Mouse (Mus musculus) common myeloid progenitor, adult 5-6 weeks (primary cell): ENCODE results near the gene Agap1. TPM values are rescaled to one million over a fixed set of nuclear protein-coding genes. Genes with fewer than 3 reads are reported as not detected.
"Not testable (repeated sequence)": the region's sequence is repeated elsewhere in the genome, so short reads cannot be mapped to it uniquely, and the experiment has no call there.

Experiments used
- ATAC-seq: replicated peaks from 2 replicates; pipeline ENCODE4 v1.8.0; 2016; ENCODE audit warnings: low read depth, mild to moderate bottlenecking, moderate TSS enrichment, inconsistent platforms; ENCODE audit not compliant: poor library complexity, severe bottlenecking
- total RNA-seq: library from RNA; stranded (forward); fragments of 200-1000, 187-1606 nt; gene quantifications from 2 replicates; pipeline ENCODE4 v1.2.3, GENCODE M21; 2017

Gene Agap1
- total RNA-seq, 1 experiment from 2014 or later: 14.2 TPM

- no peak for ATAC-seq
These were observed 46.3 kb downstream of the Agap1 start for GRCm38 (mm10) chr1:89500925-89501324.

DNA sequence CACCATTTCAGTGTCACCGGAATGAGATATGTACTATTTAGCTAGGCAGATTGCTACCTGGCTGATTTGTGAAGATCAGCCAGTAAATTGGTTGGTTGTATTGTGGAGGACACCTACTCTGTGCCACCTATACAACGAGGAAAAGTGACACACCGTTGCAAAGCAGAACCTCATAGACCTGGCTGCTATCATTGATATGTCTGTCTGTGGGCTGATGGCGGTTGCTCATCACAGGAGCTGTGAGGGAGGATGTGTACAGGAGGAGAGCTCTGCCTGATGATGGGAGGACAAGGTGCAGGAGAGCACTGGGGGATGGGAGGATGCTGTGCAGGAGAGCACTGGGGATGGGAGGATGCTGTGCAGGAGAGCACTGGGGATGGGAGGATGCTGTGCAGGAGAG is 46.7 kb downstream of the Agap1 start:
- ATAC-seq: no peak

- not testable (repeated sequence) for ATAC-seq
These were observed 47.3 kb downstream of the Agap1 start for GRCm38 (mm10) chr1:89501891-89502290.

- no peak for ATAC-seq
These were observed 54.6 kb downstream of the Agap1 start for GRCm38 (mm10) chr1:89509196-89509595.

- peak; percentile 52; the same call in 1 of the 2 replicates for ATAC-seq
These were observed 55.2 kb downstream of the Agap1 start for GRCm38 (mm10) chr1:89509763-89510340.

GRCm38 (mm10) chr1:89510731-89511130 is 56.1 kb downstream of the Agap1 start:
- ATAC-seq: no peak

DNA sequence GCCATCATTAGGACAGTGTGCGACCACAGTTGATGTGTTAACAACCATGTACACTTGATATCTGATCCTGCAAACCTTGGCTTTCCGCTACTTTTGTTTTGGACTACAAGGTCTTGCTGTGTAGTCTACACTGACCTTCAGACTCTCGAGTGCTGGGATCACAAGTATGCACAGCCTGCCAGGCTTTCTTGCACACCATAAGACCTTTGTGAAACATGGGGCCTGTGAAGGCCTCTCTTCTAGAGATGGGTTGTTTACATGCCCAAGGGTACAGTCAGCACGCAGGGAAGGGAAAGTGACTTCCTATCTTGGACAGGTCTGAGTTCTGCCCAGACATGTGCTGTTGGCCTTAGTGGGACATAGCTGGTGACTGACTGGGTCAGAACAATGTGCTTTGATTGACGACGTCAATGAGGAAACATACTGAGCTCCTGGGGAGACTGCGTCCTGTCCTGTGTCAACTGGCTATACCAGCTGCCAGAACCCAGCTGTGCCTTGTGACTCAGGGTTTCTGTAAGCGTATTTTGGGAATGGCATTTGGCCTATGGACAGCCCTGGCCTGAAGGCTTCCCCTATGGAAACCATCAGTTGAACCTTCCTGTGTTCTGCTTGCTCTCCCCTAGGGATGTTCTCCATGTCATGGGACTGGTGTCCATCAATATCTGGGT is 59.1 kb downstream of the Agap1 start:
- ATAC-seq: no peak

GRCm38 (mm10) chr1:89515808-89516560 is 61.4 kb downstream of the Agap1 start:
- ATAC-seq: no peak

DNA sequence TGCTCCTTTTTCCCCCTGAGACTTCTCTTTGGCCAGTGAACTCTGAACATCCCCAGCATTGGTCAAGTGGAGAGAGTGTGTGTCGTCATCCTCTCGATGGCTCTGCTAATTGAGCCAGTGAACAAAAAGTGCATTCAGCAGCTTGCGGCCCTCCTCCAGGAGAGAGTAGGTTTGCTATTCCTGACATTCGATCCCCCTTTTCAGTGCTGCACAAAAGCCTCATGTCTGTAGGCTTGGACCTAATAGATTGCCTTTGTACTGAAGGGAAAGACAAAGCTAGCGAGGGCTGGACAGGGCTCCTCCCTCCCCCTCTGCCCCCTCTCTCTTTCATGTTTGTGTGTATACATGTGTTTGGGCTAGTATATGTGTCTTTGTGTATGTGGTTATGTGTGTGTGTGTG is 63.2 kb downstream of the Agap1 start:
- no peak for ATAC-seq

DNA sequence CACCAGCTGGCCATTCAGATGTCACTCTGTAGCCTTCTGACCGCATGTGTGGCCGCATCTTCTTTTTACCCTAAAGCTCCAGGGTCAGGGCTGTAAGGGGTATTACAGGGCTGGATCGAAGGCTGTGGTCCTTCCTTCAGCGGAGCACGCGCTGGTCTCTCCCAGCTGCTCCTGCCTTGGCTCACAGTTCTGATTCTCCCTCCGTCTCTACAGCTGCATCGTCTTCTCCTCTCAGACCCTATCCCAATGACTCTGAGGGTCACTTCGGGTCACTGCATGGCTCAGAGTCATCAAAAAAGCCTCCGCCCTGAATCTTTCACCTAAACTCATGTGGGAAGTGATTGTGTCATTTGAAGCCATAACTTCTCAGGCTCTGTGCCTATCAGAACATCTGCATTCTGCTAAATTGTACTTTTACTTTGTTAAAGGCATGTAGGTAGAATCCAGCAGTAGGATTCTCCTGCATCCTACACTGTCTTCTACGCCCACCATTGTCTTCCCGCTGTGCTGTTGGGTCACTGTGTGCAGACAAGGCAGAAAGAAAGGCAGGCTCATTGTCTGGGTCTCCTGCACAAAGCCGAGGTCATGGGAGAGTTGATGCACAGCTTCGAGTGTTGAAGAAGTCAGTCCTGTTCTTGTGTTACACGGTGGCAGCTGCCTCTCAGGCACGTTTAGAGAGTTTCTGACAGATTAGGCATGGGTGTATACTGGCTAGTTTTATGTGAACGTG is 65.5 kb downstream of the Agap1 start:
- ATAC-seq: no peak

DNA sequence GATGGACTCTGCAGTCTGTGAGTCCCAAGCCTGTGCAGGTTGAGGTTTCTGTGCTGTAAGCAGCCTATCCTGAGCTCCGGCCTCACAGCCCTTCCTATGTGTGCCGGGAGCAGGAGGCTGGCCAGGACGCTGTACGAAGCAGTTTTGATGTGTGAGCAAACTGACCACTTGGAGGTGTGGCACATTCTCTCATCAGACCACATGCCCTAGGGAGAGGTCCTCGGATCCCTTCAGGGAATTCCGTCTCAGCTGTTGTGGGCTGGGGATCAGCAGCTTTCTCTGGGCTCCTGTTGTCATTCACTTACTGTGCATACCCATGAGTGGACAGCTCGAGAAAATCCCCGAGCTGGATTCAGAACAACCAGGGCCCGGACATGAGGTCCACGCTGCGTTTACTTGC is 66.8 kb downstream of the Agap1 start:
- no peak for ATAC-seq

DNA sequence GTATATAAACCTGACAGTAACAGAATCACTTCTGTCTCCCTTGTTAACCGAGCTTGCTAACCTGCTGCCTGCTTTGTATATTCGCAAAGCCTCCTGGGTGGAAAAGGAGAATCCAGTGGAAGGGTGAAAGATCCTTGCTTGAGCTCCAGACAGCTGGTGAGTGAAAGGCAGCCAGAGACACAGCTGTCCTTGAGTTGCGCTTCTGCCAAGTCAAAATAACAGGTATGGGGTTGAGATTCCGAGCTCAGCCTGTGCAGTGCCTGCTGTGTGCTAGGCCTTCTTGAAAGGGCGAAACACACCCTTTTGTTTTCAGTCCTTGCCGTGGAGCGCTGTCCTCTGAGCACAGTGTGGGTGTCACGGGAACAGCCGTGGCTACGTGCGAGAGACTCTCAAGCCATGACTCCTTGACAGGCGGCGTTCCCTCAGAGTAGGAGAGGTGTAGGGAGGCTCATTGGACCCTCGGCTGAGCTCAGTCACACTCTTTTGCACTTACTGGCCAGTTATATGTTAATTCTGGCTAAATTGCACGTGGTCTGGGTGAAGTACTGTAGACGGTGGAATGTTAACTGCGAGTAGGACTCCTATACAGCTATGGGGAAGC is 67.4 kb downstream of the Agap1 start:
- no peak for ATAC-seq

- ATAC-seq: peak; percentile 72
These were observed 69.8 kb downstream of the Agap1 start for GRCm38 (mm10) chr1:89524369-89524768.

DNA sequence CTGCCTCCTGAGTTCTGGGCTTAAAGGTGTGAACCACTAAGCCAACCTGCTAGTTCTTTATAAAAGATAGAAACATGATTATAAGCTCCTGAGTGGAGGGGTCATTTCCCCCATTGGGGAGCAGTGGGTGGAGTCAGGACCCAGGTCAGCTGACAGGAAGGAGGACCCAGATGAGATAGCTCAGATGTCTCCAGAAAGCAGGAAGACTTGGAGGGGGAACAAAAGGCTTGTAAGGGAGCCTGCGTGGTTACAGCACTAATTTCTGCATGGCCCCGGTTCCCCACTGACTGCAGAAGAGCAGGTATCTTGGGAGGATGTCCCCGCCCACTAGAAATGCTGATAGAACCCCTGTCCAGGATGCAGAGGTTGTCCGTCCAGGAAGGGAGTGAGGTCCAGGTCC is 70.4 kb downstream of the Agap1 start:
- no peak for ATAC-seq

DNA sequence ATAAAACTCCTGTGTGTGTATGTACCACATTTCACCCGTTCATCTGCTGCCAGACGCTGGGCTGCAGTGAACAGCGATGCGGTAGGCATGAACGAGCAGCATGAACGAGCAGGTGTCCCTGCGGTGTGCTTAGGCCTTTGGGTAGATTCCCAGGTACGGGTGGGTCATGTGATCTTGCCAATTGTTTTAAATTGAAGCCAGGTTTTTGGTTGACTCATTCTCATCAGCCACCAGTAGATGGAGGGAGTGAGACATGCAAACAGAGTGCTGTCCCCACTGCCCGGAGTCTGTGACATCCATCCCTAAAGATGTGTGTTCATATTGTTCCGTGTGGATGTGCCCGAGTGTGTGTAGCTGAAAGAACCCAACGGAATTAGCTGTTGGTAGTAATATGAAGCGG is 71.2 kb downstream of the Agap1 start:
- ATAC-seq: peak; percentile 30; the same call in 1 of the 2 replicates

DNA sequence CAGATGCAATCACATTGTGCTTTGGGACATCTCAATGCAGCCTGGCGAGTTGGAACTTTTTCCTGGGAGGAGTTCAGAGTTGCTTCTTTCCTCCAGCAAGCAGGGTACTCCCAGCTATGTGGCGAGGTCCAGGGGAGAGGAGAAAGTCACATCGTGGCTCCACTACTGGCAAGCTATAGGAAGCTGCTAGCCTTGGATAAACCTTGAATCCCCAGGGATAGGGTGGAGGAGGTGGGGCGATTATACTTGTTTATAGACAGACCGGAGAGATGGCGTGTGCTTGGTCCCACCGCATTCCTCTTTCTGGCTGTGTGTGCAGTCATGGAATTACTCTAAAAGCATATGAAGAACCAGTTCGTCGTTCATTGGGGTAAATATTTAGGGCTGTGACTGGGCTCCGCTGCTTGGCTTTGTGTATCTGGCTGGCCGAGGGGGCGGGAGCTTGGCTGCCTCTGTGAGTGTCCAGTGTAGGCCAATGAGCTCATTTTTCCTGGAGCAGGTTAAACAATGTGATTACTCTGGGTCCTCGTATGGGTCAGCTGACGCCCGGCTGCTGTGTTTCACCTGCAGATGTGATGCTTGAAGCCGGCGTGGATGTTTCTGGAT is 74.2 kb downstream of the Agap1 start:
- no peak for ATAC-seq

DNA sequence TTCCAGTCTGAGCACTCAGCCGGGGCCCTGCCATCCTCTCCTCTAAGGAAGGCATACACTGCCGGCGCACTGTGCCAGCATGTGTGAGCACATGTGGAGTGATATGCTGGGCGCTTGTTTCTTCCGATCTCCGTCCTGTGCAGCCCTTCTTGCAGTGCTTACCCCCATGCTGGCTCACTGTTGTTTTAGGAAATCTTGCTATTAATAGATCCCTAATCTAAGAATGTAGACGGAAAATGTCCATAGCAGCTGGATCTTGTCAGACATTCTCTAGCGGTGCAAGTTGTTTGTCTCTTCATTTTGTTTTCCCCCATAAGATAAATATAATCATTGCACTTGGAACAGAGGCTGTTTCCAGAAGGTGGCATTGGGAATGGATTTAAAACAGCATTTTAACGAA is 79.1 kb downstream of the Agap1 start:
- no peak for ATAC-seq

DNA sequence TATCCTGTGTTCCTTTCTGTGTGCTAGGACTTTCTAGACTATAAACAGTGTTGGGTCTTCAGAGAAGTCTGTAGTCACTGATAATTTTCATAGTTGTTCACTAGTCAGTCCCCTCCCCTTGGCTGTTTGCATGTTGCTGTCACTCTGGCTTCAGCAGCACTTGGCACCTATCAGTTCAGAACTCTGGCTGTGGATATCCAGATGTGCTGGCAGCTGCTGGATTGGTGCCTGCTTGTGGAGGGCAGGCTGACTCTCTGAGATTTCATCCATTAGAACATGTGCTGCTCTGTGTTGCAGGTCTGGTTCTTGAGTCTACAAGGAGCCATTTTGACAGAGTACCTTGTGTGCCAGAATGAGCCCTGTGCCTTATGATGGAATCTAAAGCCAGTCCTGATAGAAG is 80.6 kb downstream of the Agap1 start:
- ATAC-seq: no peak; the same call in 1 of the 2 replicates

DNA sequence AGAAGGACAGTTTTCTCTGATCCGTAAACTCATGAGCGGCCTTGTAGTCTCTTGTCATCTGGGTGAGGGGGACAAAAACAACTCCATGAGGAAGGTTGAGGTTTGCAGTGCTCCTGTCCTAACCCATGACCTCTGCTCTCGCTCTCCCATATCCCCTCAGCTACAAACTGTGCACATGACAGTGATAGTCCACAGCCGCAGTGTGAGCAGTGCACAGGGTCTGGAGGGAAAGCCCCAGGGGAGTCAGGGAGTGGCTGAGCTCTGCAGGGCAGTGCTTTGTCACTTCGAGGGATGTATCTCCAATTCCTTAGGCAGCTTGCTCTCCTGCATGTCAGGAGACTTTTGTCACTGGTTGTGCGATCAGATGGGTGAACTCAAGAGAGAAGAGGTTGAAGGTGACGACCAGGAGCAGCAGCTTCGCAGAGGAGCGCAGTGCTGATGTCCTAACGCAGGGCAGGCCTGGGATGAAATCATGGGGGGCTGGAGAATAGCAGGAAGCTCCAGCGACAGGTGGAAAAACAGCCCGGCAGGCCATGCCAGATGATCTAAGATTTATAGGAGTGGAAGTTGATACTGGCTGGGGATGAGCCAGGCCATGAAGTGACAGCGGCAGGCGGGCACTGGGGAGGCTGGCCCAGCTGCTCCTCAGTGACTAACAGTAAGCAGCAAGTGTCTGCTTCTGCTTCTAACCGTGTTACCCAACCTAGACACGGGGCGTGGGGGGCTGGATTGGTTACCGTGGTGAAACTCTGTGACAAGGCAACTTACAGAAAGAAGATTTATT is 83.7 kb downstream of the Agap1 start:
- ATAC-seq: no peak
